Mouse (Mus musculus): ENCODE measurements at regions not wholly inside any gene's neighbourhood (a gene's known extent, or its start where the extent isn't known, plus 50 kb on each side); places are given as distances from the start of the nearest gene placed in this dataset.

DNA sequence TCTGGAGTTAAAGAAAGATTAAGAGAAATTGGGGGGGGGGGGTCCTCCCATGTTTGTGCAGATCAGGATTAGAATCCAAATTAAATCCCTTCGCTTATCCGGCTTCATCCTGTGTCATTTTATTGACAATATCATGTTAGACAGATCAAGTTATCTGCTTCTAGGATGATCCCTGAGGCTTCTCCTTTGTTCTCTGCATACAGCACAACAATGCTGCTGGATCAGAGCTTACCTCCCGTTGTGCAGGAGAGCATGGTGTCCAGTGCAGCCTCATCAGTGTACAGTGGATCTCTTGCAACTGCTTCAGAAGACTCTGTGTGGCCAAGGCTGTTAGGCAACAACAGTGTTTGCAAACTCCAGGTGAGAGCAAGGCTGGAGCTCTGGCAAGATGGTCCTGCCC lies 344.7 kb downstream of the Ice1 start:
- WGBS, result 71% methylated on average over 3 of the region's 3 CpGs
- H3K27ac ChIP-seq (ENCODE audit: low read depth, low read length), result no peak overlapping the region
- H3K9me3 ChIP-seq (ENCODE audit: control insufficient read depth, low read length), result no peaks in the 10 kb centered on the region
- DNase-seq (ENCODE audit: low spot score) (no peak), ATAC-seq (ENCODE audit: low FRiP score) (no peak)
- H3K4me2 ChIP-seq (replicated peaks; ENCODE audit: low read depth, low read length), result no peak overlapping the region
- no peak overlapping the region for H3K9ac ChIP-seq (ENCODE audit: low read depth, low read length)
- no peaks in the 10 kb centered on the region; the same call in 1 of the 2 replicates for H3K4me1 ChIP-seq (replicated peaks; ENCODE audit: control insufficient read depth, insufficient read depth, low read length)
- H3K27me3 ChIP-seq (ENCODE audit: control insufficient read depth, insufficient read depth, low read length), result no peaks in the 10 kb centered on the region
- H3K4me3 ChIP-seq (ENCODE audit: low read depth, low read length), result no peak overlapping the region
- no peaks in the 10 kb centered on the region for H3K36me3 ChIP-seq (ENCODE audit: control insufficient read depth, insufficient read depth, low read length)

DNA sequence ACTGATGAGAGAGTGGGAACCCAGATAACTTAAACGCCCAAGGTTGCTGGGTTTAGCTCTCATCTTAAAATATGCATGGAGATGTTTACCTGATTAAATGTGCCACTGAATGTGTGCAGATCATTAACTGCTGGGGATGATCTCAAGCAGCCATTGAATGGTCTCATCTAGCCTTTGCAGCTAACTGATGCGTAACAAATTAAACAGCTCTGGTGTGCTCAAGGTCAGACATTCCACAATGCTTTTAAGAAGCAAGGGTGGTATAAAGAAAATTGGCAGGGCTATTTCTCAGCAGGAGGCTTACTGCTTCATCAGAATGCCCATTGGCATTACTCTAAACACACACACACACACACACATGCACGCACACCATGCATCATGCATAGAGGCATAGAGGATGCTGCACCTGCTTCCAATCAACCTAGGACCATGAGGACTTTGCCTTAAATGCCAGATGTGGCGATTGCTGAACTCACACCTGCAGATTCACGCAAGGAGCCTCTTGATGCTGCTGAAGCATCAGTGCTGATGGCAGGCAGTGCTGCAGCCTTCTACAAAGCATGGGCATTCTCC lies 333.4 kb downstream of the Ice1 start:
- Histone ChIP-seq H3K36me3 (ENCODE audit: control insufficient read depth, insufficient read depth, low read length) (no peaks in the 10 kb centered on the region), H3K27me3 (ENCODE audit: control insufficient read depth, insufficient read depth, low read length) (no peaks in the 10 kb centered on the region), H3K27ac (ENCODE audit: low read depth, low read length) (no peak overlapping the region), H3K4me3 (ENCODE audit: low read depth, low read length) (no peak overlapping the region), H3K9me3 (ENCODE audit: control insufficient read depth, low read length) (no peaks in the 10 kb centered on the region), H3K9ac (ENCODE audit: low read depth, low read length) (no peak overlapping the region), H3K4me2 (replicated peaks; ENCODE audit: low read depth, low read length) (no peak overlapping the region), H3K4me1 (replicated peaks; ENCODE audit: control insufficient read depth, insufficient read depth, low read length) (no peaks in the 10 kb centered on the region)
- no peak for ATAC-seq (ENCODE audit: low FRiP score)
- 71% methylated on average over 5 of the region's 5 CpGs for WGBS
- DNase-seq (ENCODE audit: low spot score), result no peak

DNA sequence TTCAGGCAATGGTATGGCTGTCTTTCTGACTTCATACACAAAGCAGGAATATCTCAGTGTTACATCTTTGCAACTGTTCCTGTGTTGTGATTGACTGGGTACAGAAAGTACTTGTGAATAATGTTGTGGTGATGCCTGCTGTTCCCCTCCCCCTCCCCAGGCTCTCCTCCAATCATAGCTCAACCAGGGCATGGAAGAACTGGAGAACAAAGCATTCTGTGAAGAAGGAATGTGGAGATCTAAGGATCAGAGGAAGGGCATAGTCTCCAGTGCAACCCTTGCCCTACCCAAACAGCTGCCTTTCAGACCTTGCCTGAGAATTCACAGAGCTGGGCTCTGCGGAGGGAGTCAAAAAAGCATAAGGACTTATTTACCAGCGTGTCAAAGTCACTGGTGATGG lies 326.9 kb downstream of the Ice1 start:
- peak; percentile 83 for ATAC-seq (ENCODE audit: low FRiP score)

DNA sequence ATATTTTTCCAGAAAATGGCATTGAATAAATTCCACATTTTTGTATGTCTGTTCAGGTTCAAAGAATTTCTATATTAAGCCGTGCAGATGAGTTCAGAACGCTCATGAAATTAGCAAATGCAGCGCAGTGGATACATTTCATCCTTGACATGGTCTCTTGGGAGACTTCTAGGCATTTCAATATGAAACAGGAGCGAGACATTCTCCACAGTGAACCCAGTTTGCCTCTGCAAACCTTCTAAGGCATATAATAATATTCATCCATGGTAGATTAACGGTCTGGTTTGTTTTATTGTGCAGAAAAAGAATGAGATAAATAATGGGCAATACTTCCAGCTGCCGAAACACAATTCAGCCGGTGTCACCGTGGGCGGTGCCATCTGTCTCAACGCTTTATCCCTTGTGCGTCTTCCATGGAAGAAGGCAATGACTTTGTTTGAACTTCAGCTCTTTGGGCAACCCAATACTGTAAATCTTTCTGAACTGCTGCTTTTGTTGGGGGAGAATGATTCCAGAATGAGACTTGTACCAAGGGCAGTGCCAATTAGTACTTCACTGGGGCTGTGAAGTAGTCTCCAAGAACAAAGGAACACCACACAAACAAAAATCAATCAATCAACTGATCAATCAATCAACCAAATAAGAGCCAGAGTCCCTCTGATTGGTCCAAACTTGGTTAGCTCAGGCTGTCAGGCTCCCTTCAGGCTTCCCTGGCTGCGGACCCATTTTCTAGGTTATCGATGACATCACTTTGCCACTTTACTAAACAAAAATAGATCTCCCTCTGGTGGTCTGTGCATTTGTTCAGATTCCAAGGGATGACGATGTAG lies 326.0 kb downstream of the Ice1 start:
- Histone ChIP-seq H3K4me3 (ENCODE audit: low read depth, low read length) (no peak overlapping the region), H3K4me2 (replicated peaks; ENCODE audit: low read depth, low read length) (no peak overlapping the region), H3K27me3 (ENCODE audit: control insufficient read depth, insufficient read depth, low read length) (no peaks in the 10 kb centered on the region), H3K36me3 (ENCODE audit: control insufficient read depth, insufficient read depth, low read length) (no peaks in the 10 kb centered on the region), H3K9me3 (ENCODE audit: control insufficient read depth, low read length) (no peaks in the 10 kb centered on the region), H3K4me1 (replicated peaks; ENCODE audit: control insufficient read depth, insufficient read depth, low read length) (no peaks in the 10 kb centered on the region), H3K9ac (ENCODE audit: low read depth, low read length) (no peak overlapping the region), H3K27ac (ENCODE audit: low read depth, low read length) (peak overlapping the region; percentile 71)
- 43% methylated on average over 14 of the region's 14 CpGs for WGBS
- DNase-seq (ENCODE audit: low spot score) (peak; percentile 51), ATAC-seq (ENCODE audit: low FRiP score) (peak; percentile 83)

More for the DNA sequence above, 326.9 kb downstream of the Ice1 start:
- no peaks in the 10 kb centered on the region for H3K9me3 ChIP-seq (ENCODE audit: control insufficient read depth, low read length)
- H3K4me3 ChIP-seq (ENCODE audit: low read depth, low read length), result no peak overlapping the region
- H3K4me1 ChIP-seq (replicated peaks; ENCODE audit: control insufficient read depth, insufficient read depth, low read length), result no peaks in the 10 kb centered on the region
- H3K27ac ChIP-seq (ENCODE audit: low read depth, low read length), result peak overlapping the region; percentile 63
- H3K27me3 ChIP-seq (ENCODE audit: control insufficient read depth, insufficient read depth, low read length), result no peaks in the 10 kb centered on the region
- peak; percentile 60 for DNase-seq (ENCODE audit: low spot score)
- H3K36me3 ChIP-seq (ENCODE audit: control insufficient read depth, insufficient read depth, low read length), result no peaks in the 10 kb centered on the region
- 20% methylated on average over 2 of the region's 2 CpGs for WGBS
- H3K9ac ChIP-seq (ENCODE audit: low read depth, low read length), result no peak overlapping the region
- no peak overlapping the region for H3K4me2 ChIP-seq (replicated peaks; ENCODE audit: low read depth, low read length)

DNA sequence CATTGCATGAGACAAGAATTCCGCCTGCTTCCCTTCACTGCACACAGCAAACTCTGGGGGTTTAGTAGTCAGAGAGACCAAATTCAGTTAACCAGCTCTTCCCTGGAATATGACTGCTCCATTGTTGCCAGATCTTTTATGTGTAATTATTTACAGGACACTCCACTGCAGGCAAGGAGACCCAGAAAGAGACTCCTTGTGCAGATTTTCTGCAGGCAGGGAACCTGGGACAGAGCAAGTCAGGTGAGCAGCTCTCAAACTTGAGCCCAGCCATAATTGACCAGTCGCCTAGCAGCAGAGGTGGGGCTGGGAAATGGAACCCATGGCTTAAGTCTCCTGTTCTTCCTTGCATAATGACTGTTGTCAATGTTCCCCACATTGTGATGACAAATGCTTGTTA lies 324.2 kb downstream of the Ice1 start:
- no peak for ATAC-seq (ENCODE audit: low FRiP score)
- no peaks in the 10 kb centered on the region for H3K4me1 ChIP-seq (replicated peaks; ENCODE audit: control insufficient read depth, insufficient read depth, low read length)
- WGBS, result 74% methylated on average over 2 of the region's 2 CpGs
- no peaks in the 10 kb centered on the region for H3K36me3 ChIP-seq (ENCODE audit: control insufficient read depth, insufficient read depth, low read length)
- no peaks in the 10 kb centered on the region for H3K9me3 ChIP-seq (ENCODE audit: control insufficient read depth, low read length)
- H3K27ac ChIP-seq (ENCODE audit: low read depth, low read length), result no peak overlapping the region
- no peak for DNase-seq (ENCODE audit: low spot score)
- no peaks in the 10 kb centered on the region for H3K27me3 ChIP-seq (ENCODE audit: control insufficient read depth, insufficient read depth, low read length)
- H3K4me3 ChIP-seq (ENCODE audit: low read depth, low read length), result no peak overlapping the region
- H3K9ac ChIP-seq (ENCODE audit: low read depth, low read length), result no peak overlapping the region
- no peak overlapping the region for H3K4me2 ChIP-seq (replicated peaks; ENCODE audit: low read depth, low read length)

DNA sequence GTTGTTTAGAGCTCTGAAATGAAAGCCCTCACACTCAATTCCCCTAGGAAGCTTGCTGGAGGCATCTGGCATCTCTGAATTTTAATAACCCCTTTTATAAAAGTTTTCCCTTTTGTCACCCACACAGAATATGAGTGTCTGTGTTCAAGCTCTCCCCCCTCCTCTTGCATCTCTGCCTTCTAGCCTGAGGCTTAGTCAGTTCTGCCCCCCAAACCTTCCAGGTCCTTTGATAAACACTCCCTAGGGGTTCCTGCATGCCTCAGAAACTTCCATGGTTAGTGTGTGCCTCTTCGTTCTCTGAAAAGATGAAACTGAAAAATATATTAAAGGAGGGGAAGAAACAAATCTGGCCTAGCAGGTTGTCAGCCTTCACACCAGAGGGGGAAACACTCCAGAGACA lies 313.9 kb downstream of the Ice1 start:
- no peak for ATAC-seq (ENCODE audit: low FRiP score)

DNA sequence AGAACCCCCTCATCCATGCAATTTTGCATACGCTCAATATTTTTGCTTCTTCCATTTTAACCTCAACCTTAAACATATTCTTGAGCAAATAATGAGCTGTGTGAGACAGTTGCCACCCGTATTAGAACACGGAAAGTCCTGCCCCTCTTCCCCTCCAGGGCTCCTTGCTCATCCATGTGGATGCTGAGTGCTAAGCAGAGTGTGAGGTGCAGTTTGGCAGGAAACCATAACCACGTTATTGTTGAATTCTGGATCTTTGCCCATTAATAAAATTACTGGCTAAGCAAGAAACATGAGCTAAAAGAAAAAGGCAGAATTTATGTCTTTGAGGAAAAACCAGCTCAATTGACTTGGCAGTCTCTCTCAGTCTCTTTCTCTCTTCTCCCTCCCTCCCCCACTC lies 301.4 kb downstream of the Ice1 start:
- Histone ChIP-seq H3K9ac (ENCODE audit: low read depth, low read length) (no peak overlapping the region), H3K4me3 (ENCODE audit: low read depth, low read length) (no peak overlapping the region), H3K9me3 (ENCODE audit: control insufficient read depth, low read length) (no peaks in the 10 kb centered on the region), H3K4me1 (replicated peaks; ENCODE audit: control insufficient read depth, insufficient read depth, low read length) (no peaks in the 10 kb centered on the region), H3K4me2 (replicated peaks; ENCODE audit: low read depth, low read length) (no peak overlapping the region), H3K27ac (ENCODE audit: low read depth, low read length) (no peak overlapping the region), H3K27me3 (ENCODE audit: control insufficient read depth, insufficient read depth, low read length) (no peaks in the 10 kb centered on the region), H3K36me3 (ENCODE audit: control insufficient read depth, insufficient read depth, low read length) (no peaks in the 10 kb centered on the region)
- WGBS, result 88% methylated on average over 4 of the region's 4 CpGs
- no peak for ATAC-seq (ENCODE audit: low FRiP score)
- DNase-seq (ENCODE audit: low spot score), result no peak

More for the DNA sequence above, 313.9 kb downstream of the Ice1 start:
- Histone ChIP-seq H3K4me2 (replicated peaks; ENCODE audit: low read depth, low read length) (no peak overlapping the region), H3K4me1 (replicated peaks; ENCODE audit: control insufficient read depth, insufficient read depth, low read length) (no peaks in the 10 kb centered on the region), H3K36me3 (ENCODE audit: control insufficient read depth, insufficient read depth, low read length) (no peaks in the 10 kb centered on the region), H3K27ac (ENCODE audit: low read depth, low read length) (no peak overlapping the region), H3K9me3 (ENCODE audit: control insufficient read depth, low read length) (no peaks in the 10 kb centered on the region), H3K27me3 (ENCODE audit: control insufficient read depth, insufficient read depth, low read length) (no peaks in the 10 kb centered on the region), H3K9ac (ENCODE audit: low read depth, low read length) (no peak overlapping the region), H3K4me3 (ENCODE audit: low read depth, low read length) (no peak overlapping the region)
- WGBS, result 61% methylated on average over 1 of the region's 1 CpGs
- DNase-seq (ENCODE audit: low spot score), result no peak

DNA sequence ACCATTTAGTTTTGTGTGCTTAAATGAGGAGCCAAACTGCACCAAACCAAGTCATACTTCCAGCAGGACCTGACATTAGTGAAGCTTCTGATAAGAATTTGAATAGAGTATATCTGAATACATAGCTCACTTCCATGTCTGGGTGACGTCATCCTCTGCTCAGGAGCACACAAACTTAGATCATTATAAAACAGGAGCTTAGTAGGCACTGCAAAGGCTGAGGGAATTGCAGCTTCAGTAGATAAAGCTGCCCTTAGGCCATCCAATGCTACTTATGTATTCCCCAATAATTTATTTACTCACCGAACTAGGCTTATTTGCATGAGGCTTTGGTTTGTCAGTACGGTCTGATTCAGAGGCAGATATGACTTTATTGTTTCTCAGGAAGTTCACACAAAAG lies 297.0 kb downstream of the Ice1 start:
- H3K9ac ChIP-seq (ENCODE audit: low read depth, low read length), result no peak overlapping the region
- H3K4me3 ChIP-seq (ENCODE audit: low read depth, low read length), result no peak overlapping the region
- no peaks in the 10 kb centered on the region for H3K4me1 ChIP-seq (replicated peaks; ENCODE audit: control insufficient read depth, insufficient read depth, low read length)
- no peak overlapping the region for H3K27ac ChIP-seq (ENCODE audit: low read depth, low read length)
- no peaks in the 10 kb centered on the region for H3K9me3 ChIP-seq (ENCODE audit: control insufficient read depth, low read length)
- ATAC-seq (ENCODE audit: low FRiP score), result no peak
- DNase-seq (ENCODE audit: low spot score), result no peak
- H3K27me3 ChIP-seq (ENCODE audit: control insufficient read depth, insufficient read depth, low read length), result no peaks in the 10 kb centered on the region
- WGBS, result 60% methylated on average over 3 of the region's 3 CpGs
- H3K36me3 ChIP-seq (ENCODE audit: control insufficient read depth, insufficient read depth, low read length), result no peaks in the 10 kb centered on the region
- H3K4me2 ChIP-seq (replicated peaks; ENCODE audit: low read depth, low read length), result no peak overlapping the region

DNA sequence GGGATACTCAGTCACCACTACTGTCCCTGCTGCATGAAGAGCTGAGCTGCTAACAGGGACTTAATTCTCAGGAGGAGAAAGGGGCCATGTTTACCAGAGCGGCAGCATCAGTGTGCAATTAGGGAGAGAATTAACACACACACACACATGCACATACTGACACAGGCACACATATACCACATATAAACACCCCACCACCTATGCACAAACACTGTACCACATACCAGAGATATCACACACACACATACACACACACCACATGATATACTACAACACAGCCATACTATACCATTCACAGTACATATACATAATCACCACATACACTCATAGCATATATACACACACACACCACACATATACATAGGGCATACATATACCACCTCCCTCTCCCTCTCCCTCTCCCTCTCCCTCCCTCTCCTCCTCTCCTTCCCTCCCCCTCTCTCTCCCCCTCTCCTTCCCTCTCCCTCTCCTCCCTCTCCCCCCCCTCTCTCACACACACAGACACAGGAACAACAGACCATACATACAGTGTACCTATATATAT lies 294.2 kb downstream of the Ice1 start:
- Histone ChIP-seq H3K4me3 (ENCODE audit: low read depth, low read length) (no peak overlapping the region), H3K4me1 (replicated peaks; ENCODE audit: control insufficient read depth, insufficient read depth, low read length) (no peaks in the 10 kb centered on the region), H3K9ac (ENCODE audit: low read depth, low read length) (no peak overlapping the region), H3K4me2 (replicated peaks; ENCODE audit: low read depth, low read length) (no peak overlapping the region), H3K27me3 (ENCODE audit: control insufficient read depth, insufficient read depth, low read length) (no peaks in the 10 kb centered on the region), H3K9me3 (ENCODE audit: control insufficient read depth, low read length) (no peaks in the 10 kb centered on the region), H3K36me3 (ENCODE audit: control insufficient read depth, insufficient read depth, low read length) (no peaks in the 10 kb centered on the region), H3K27ac (ENCODE audit: low read depth, low read length) (no peak overlapping the region)
- ATAC-seq (ENCODE audit: low FRiP score) (peak; percentile 42; the same call in 1 of the 2 replicates), DNase-seq (ENCODE audit: low spot score) (no peak)
- 87% methylated on average over 1 of the region's 1 CpGs for WGBS

Data from hindbrain, embryonic 11.5 days (tissue).